Mouse (Mus musculus) adrenal gland, adult 2 months (tissue): ENCODE data around the gene Hmgcs2. TPM values are rescaled to one million over a fixed set of nuclear protein-coding genes. Genes with fewer than 3 reads are reported as not detected.

ENCODE experiments used
- DNase-seq: peaks from one replicate; pipeline ENCODE4 v3.0.0; 2021
- polyA plus RNA-seq: library from polyadenylated mRNA; depleted of rRNA; stranded (reverse); fragments of >200 nt; gene quantifications from 2 replicates; pipeline ENCODE4 v1.2.3, GENCODE M21; 2012
- total RNA-seq, 2 experiments: library from RNA; stranded (reverse); gene quantifications; 2 replicates each; pipeline ENCODE4 v1.2.3; 2021

Gene Hmgcs2
- total and polyA plus RNA-seq, 3 experiments: 2.7 to 13.2 (median 11.1) TPM

GRCm38 (mm10) chr3:98279682-98280081, 553 bp upstream of the Hmgcs2 start:
- no peak for DNase-seq

- DNase-seq: peak; percentile 54
Measured at GRCm38 (mm10) chr3:98280933-98281678, 871 bp downstream of the Hmgcs2 start.

GRCm38 (mm10) chr3:98282422-98282821, 2.2 kb downstream of the Hmgcs2 start:
- no peak for DNase-seq

GRCm38 (mm10) chr3:98283205-98283604, 3.0 kb downstream of the Hmgcs2 start:
- no peak for DNase-seq

GRCm38 (mm10) chr3:98291044-98291443, 10.8 kb downstream of the Hmgcs2 start:
- DNase-seq: no peak

- DNase-seq: no peak
Measured at GRCm38 (mm10) chr3:98295965-98296364, 15.7 kb downstream of the Hmgcs2 start.

- DNase-seq: no peak
Measured at GRCm38 (mm10) chr3:98299391-98300100, 19.3 kb downstream of the Hmgcs2 start.

- no peak for DNase-seq
Measured at GRCm38 (mm10) chr3:98300266-98300665, 20.0 kb downstream of the Hmgcs2 start.

GRCm38 (mm10) chr3:98301761-98302160, 21.5 kb downstream of the Hmgcs2 start:
- DNase-seq: no peak

GRCm38 (mm10) chr3:98308606-98309005, 28.4 kb downstream of the Hmgcs2 start:
- DNase-seq: no peak

GRCm38 (mm10) chr3:98310456-98310855, 30.2 kb downstream of the Hmgcs2 start:
- DNase-seq: no peak

- DNase-seq: peak; percentile 43
Measured at GRCm38 (mm10) chr3:98312867-98313266, 32.6 kb downstream of the Hmgcs2 start.

GRCm38 (mm10) chr3:98313294-98314155, 33.3 kb downstream of the Hmgcs2 start:
- DNase-seq: no peak

- DNase-seq: no peak
Measured at GRCm38 (mm10) chr3:98315181-98315580, 34.9 kb downstream of the Hmgcs2 start.

GRCm38 (mm10) chr3:98317143-98317542, 36.9 kb downstream of the Hmgcs2 start:
- DNase-seq: no peak

GRCm38 (mm10) chr3:98319190-98319589, 39.0 kb downstream of the Hmgcs2 start:
- DNase-seq: no peak

- DNase-seq: no peak
Measured at GRCm38 (mm10) chr3:98322209-98322608, 42.0 kb downstream of the Hmgcs2 start.

GRCm38 (mm10) chr3:98324235-98324634, 44.0 kb downstream of the Hmgcs2 start:
- DNase-seq: no peak

GRCm38 (mm10) chr3:98334010-98334409, 53.8 kb downstream of the Hmgcs2 start:
- no peak for DNase-seq

- no peak for DNase-seq
Measured at GRCm38 (mm10) chr3:98335331-98335730, 55.1 kb downstream of the Hmgcs2 start.

- DNase-seq: no peak
Measured at GRCm38 (mm10) chr3:98335886-98336285, 55.7 kb downstream of the Hmgcs2 start.
